Mouse (Mus musculus): ENCODE results near the gene Crym.

The Crym gene

DNA sequence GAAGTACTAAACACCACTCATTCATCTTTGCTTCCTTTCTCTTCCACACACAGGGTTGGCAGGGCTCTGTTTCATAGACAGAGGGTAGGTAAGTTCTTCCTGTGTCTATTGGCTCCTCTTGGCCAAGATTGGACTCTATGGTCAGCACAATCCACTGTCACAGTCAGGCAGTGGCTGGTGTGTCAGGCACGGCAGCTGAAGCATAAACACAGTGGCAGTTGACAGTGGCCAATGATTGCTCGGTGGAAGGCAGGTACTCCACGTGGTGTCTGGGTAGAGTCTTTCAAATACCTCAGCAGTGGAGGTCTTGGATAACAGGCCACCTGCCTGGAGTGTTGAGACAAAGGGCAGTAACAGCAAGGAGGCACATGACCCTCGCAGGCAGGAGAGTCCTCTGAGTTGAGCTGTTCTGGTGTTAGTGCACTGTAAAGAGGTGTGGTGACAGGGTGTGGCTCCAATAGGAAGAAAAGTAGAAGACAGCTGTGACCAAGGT, 43.7 kb downstream of the Crym start:
- DNase-seq (ENCODE audit: low spot score) = no peak

DNA sequence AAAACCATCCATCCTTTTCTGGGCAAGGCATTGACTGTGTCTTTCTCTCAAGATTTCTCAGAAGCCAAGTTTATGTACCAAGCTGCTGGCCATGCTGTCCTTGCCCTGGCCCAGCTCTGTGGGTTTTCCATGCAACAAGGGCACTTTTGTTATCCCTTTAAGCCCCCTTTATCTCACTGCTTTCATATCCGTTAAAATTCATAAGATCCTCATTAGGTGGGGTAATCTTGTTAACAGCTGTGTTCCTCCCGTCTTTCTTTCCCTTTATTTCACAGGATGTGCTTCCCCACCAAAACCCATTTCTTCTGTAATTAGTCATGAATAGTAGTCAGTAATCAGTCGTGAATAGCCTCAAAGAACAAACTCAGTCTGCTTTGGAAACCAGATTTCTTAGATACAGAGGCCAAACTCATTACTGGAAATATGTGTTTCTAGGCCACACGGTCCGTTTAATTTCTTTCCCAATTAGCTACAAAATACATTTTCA, 44.3 kb downstream of the Crym start:
- no peak for DNase-seq (ENCODE audit: low spot score)

DNA sequence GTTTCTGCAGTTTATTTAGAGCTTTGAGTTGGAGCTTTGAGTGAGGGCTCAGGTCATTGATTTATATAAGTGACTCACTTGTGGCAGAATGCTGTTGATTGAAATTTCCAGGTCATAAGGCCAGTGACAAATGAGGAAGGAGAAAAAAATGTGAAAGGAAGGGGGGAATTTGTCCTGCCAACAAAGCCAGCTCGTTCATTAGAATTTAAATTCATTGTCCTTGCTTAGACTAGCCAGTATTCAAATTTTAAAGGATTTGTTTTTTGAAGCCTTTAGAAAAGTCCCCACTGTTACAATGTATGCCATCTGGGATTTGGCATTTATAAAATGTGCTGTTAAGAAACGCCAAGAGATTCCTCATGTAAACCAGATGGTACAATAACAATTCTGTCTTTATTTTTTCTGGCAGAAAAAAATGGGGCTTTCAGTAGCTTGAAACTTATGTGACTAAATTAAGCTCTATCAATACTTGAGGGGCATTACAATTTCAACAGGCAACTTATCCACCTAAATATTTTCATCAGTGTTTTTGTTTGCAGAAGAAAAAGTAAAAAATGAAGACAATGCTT, 45.0 kb downstream of the Crym start:
- no peak for DNase-seq (ENCODE audit: low spot score)

DNA sequence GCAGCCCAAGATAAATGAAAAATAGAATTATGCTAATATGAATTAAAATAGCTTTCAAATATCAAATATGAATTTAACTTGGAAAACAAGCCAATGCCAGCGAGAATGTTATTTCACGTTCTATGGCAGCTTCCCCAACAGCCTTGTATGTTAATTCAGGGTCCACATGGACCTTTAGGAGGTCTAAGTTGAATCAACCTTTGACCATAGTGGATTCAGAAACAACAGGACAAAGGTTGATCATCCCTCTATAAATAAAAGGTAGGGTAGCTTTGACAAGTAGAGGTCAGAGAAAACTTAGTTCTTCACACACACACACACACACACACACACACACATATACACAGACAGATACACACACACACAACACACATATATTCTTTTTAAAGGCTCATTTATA, 51.0 kb downstream of the Crym start:
- DNase-seq (ENCODE audit: low spot score) = no peak

DNA sequence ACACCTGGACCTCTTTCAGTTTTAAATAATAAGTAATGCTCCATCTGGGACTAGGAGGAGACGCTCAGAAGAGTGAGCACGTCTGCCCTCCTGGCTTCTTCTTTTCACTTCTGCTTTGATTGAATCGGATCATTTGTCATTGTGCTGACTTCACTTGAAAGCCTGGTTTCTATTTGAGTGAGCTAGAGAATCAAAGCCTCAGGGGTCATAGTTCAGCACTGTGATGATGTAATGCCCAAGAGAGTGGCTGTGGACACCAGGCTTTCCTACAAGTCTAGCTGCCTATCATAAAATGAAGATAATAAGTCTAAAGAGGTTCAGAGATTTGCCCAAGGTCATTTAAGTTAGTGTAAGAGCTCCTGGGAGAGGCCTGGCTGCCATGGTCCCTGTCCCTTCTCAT, 51.7 kb downstream of the Crym start:
- no peak for DNase-seq (ENCODE audit: low spot score)

DNA sequence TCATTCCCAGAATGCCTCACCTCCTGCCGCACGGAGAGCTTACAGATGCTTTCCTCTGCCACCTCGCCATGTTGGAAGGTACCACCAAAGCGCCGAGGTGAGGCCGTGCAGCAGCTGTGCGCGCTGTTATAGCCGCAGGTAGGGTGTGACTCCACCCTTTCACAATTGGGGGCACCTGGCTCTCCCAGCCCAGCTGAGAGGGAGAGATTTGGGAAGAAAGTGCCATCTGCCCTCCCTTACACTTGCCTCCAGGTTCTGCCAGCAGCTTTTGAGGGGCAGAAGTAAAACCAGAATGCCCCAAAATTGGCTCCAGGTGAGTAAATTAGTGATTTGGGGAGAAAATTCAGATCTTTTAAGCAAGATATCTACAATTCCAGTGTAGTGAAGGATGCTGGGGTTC, 56.7 kb downstream of the Crym start, which contains the start of gene Zp2:
TSS of gene Zp2 (minus strand) at position 101 of the 400 bp plus-strand sequence.
- DNase-seq (ENCODE audit: low spot score) = no peak

DNA sequence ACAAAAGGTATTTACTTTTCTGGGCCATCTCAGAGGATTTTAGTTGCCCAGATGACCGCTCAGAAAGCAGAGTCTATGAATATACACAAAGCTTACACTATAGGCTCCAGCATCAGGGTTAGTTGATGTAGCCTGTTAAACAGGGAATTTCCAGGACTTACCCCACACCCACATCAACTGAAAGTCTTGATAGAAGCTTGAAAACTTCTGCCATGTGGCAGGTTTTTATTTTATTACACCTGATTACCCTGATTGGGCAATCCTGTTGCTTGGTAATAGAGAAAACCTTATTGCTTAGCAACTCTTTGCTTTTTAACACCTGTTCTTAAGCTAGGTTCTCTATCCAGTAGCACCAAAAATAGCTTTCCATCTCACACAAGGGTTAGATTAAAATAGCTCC, 59.2 kb downstream of the Crym start:
- no peak for DNase-seq (ENCODE audit: low spot score)
